Mouse (Mus musculus): ENCODE measurements around the gene Cacna1c. TPM values are rescaled to one million over a fixed set of nuclear protein-coding genes. Genes with fewer than 3 reads are reported as not detected.
"Not testable (repeated sequence)": the region's sequence is repeated elsewhere in the genome, so short reads cannot be mapped to it uniquely, and the experiment has no call there.

Cacna1c gene
- total RNA-seq, 2 experiments from 2014 or later = 3.6 to 4.9 TPM

DNA sequence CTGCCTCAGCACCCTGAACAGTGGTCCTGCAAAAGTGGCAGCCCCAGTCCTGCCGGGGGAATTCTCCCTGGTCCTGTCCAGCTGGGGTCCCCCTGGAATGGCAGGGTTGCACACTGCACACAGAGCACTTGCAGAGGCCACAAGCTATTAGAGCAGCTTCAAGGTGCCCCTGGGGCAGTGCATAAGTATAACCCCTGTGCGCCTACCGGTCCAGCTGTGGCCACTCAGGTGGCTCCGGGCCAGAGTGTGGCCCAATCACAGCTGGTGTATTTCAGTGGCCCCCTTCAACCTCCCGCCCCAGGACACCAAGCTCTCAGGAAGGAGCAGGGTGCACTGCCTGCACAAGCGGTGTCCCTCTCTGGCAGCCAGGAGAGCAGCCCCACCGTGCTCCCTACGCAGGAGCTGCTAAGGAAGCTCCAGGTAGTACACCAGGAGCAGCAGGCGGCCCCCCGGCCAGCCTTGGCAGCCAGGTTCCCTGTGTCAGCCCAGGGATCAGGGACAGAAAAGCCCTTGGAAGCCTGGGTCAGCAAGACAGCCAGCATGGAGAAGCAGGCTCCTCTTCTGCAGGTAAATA lies 18.9 kb upstream of the Cacna1c start:
- intact Hi-C loops (cut with DNase I; ENCODE audit: low total_unique reads) = no loop called here
- DNase-seq = no peak

DNA sequence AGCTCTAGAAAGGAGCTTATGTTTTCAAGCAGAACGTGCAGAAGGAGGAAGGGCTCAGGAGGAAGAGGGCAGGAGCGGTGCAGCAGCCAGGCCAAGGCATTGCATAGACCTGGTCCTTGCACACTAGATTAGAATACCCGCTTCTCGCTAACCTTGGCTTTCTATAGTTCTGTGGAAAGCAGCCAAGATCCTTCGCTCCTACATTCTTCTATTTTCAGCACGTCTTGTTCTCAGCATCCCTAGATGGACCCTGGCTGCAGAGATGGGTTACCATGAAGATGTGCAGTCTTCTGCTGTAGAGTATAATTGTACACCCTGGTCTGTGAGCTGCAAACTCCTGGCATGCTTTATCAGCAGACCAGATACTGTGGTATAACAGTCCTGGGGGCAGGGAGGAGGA lies 18.0 kb upstream of the Cacna1c start:
- intact Hi-C loops (cut with DNase I; ENCODE audit: low total_unique reads) = no loop called here
- DNase-seq = no peak

DNA sequence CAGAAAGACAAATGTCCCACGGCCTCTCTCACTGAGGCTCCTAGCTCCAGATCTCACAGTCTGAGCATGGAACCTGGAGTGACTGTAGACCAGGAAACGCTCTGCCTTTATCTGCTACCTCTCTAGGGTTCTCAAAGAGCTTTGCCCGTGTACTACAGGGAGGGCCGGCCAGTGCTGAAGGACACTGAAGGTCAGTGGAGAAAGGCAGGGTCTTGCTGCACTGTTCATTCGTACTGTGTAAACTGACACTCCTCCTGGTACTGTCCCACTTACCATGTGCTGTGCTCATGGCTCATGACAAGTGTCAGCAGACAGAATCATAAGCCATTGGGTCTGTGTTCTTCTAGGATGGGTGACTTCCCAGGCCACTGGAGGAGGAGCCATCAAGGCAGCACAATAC lies 17.2 kb upstream of the Cacna1c start:
- no peak for DNase-seq
- intact Hi-C loops (cut with DNase I; ENCODE audit: low total_unique reads) = no loop called here

DNA sequence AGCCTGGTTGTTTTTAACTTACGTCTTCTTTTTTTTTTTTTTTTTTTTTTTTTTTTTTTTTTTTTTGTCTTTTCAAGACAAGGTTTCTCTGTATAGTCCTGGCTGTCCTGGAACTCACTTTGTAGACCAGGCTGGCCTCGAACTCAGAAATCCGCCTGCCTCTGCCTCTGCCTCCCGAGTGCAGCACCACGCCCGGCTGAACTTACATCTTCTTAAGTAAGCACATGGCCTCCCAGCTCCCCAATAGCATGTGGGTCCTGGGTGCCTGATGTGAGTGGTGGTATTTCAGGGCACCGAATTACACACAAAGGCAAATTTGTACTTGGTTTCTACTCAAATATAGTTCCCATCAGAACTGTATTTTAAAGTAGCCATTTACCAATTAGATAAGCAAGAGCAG lies 9.8 kb upstream of the Cacna1c start:
- intact Hi-C loops (cut with DNase I; ENCODE audit: low total_unique reads); DNase-seq: not testable (repeated sequence)

DNA sequence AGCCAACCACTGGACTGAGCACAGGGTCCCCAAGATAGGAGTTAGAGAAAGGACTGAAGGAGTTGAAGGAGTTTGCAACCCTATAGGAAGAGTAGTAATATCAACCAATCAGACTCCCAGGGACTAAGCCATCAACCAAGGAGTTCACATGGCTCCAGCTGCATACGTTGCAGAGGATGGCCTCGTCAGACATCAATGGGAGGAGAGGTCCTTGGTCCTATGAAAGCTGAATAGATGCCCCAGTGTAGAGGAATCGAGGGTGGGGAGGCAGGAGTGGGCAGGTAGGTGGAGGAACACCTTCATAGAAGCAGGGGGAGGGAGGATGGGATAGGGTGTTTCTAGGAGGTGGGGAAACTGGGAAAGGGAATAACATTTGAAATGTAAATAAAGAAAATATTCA lies 8.7 kb upstream of the Cacna1c start:
- intact Hi-C loops (cut with DNase I; ENCODE audit: low total_unique reads) = no loop called here
- DNase-seq = no peak

DNA sequence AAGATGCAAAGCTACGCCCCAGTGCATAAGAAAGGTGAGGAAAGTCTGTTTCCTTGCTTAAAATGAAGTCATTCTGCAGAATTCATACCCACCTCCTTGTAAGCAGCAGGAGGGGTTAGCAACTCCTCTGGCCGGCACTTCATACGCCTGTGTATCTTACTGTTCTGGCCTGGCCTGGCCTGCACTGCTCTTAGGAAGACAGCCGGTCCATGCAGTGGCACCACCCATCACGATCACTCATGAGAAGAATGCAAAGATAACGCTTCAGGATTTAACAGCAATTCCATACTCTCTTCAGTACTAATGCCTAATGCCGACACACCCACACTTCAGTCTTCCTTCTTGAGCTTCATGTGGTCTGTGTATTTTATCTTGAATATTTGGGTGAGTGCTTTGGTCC lies 8.1 kb upstream of the Cacna1c start:
- no peak for DNase-seq
- intact Hi-C loops (cut with DNase I; ENCODE audit: low total_unique reads) = no loop called here

DNA sequence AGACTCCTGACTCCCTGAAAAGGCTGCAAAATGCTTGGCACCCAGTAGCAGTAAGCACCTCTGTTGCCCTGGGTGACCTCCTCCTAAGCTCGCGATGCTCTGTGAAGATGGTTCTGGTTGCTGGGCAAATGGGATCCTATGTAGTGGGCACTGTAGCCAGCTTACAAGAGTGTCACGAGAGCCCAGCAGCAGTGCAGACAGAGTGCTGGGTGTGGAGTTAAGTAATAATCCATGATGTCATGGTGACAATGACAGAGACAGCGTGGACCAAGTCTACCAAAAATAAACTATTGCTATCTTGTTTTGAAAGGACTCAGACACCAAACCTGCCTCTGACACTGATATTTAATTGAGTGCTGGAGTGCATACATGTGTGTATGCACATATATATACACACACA lies 5.4 kb upstream of the Cacna1c start:
- DNase-seq = no peak
- intact Hi-C loops (cut with DNase I; ENCODE audit: low total_unique reads) = no loop called here

DNA sequence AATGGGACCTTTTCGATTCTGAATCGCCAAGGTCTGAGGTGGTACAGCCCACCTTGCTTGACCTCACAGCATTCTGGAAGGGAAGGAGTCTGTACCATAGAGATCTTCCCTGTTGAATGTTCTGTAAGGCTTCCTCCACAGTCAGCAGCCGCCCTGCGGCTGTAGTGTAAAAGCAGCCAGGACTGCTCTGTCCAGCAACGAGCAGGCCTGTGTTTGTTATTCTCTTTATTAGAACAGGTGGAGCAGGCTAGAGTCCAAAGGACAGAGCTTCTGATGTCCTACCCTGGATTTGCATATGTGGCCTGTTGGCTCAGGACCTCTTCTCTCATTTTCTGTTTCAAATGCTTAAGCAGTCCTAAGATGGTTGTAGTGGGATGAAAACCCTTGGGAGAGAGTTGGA lies 4.1 kb upstream of the Cacna1c start:
- no peak for DNase-seq
- intact Hi-C loops (cut with DNase I; ENCODE audit: low total_unique reads) = no loop called here

DNA sequence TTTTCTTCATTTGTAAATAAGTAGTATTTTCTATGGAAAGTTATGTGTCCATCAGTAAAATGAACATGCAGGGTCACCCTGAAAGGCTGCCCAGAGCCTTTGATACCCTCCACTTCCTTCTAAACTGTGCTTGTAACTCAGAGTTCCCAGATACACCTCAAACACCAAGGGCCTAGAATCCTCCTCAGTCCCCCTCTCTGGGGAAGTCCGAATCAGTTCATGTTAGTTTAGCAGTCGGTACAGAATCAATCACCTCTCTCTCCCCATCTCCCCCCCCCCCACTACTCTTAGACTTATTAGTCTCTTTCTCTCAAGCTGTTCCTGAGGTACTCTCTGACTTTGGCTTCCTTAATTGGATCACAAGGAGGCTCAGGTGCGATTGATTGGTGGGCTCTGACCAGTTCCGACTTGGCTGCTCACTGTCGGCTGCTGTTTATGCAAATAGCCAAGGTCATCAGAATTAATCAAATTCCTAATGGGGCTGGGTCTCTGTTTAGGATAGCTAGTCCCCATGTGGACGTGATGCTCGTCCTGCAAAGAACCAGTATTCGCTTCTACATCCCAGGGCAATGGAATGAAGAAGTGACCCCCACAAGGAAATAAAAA lies 3.2 kb upstream of the Cacna1c start:
- DNase-seq = no peak

DNA sequence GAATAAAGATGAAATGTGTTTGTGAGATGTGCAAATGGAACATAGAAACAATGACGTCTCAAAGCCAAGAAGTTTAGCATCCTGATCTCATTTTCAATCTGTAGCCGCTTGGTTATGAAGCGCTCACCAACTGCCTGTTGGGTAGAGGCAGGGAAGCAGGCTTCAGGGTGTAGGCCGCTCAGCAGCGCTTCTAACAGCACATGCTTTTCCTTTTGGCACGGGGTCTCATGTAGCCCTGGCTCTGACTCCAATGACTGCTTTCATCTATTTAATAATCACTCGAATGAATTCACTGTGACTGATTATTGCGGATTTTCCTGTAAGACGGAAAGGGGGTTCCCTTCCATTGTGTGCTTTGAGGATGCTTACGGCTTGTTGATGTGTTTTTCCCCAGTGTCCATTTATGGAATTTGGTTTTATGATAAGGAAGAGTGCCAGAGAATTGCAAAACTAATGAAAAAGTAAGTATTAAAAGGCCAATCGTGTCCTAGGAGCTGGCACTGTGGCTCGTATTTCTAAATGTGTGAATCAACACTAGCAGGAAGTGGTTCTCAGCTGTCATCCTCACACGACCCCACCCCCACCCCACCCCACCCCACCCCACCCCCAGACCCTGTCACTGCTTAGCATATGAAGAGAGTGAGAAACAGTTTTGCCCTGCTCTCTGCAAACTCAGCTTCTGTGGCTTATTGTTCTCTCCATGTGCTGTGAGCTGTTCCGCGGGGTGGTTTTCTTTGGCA lies 2.5 kb upstream of the Cacna1c start:
- no peak for DNase-seq
- intact Hi-C loops (cut with DNase I; ENCODE audit: low total_unique reads) = no loop called here

More for the DNA sequence above, 3.2 kb upstream of the Cacna1c start:
- intact Hi-C loops (cut with DNase I; ENCODE audit: low total_unique reads) = no loop called here

DNA sequence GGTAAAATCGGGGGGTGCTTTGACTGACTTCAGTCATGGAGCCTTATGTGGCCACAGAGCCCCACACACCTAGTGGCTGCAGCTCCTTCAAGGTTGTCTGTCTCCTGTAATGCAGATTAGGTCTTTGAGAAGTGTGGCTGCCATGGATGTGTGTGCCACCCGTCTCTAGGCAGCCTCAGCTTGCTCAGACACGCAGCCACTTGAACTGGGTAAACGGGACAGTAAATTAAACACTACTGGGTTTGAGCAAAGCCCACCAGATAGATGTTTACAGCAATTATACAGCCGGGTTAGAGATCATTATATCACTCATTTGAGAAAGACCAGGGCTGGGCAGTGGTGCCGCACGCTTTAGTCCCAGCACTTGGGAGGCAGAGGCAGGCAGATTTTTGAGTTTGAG lies 1.6 kb downstream of the Cacna1c start:
- DNase-seq = no peak
- intact Hi-C loops (cut with DNase I; ENCODE audit: low total_unique reads) = no loop called here

DNA sequence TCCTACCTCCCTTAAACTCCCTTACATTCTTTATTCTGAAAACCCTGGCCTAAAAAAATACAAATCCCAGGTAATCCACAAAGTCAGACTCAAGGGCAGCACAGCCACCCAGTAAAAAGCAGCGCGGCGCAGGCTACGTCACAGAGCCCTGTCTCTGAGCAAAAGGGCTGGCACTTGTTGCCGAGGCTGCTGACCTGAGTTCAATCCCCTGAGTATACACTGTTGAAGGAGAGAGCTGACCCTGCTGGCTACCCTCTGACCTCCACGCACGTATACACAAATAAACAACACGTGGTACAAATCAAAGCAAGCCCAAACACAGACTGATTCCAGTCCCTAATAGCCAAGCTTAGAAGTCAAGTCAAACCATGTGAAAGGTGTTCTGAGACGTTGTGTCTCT lies 2.1 kb downstream of the Cacna1c start:
- intact Hi-C loops (cut with DNase I; ENCODE audit: low total_unique reads) = no loop called here

DNA sequence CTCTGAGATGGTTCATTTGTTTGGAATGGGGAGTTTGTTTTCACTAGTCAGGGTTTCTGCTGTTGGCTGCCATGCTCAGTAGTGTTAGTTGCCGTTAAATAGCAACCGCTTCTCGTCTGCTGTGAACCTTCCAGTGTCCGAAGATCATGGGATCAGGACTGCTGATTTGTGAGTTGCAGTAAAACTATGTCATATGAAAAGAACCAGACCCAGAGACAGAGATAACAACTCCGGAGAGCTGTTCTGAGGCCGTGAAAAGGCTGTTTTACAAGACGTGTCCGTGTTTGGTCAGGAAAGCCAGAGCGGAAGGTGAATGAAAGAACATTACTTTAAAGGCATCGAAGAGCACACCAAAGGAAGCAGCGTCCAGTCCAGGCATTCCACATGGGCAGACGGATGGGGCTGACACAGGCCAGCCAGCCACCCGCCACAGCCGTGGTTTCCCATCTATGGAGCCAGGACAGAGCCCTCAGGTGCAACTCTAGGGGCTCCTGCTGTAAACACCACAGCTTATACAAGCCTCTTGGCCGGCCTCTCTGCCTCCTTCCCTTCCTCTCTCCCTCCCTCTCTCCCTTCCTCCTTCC lies 2.6 kb downstream of the Cacna1c start:
- intact Hi-C loops (cut with DNase I; ENCODE audit: low total_unique reads) = no loop called here

More for the DNA sequence above, 2.1 kb downstream of the Cacna1c start:
- no peak for DNase-seq

DNA sequence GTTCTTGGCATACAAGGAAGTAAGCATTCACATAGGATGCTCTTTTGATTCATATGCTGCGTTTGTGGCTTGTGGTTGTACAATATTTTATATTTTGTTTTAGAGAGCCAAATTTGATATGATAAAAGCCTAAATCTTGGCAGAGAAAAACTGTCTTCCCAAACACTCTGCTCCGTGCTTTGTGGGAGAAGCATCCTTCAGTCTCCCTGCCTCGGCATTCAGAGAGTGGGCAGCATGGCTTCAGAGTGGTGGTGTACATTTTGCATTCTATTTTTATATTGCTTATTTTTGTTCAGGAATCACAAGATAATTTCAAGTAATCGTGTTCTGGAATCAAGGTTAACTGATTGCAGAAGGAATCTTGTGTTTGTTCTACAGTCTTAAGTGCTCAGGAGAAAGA lies 4.7 kb downstream of the Cacna1c start:
- DNase-seq = no peak
- intact Hi-C loops (cut with DNase I; ENCODE audit: low total_unique reads) = no loop called here

More for the DNA sequence above, 2.6 kb downstream of the Cacna1c start:
- no peak for DNase-seq

DNA sequence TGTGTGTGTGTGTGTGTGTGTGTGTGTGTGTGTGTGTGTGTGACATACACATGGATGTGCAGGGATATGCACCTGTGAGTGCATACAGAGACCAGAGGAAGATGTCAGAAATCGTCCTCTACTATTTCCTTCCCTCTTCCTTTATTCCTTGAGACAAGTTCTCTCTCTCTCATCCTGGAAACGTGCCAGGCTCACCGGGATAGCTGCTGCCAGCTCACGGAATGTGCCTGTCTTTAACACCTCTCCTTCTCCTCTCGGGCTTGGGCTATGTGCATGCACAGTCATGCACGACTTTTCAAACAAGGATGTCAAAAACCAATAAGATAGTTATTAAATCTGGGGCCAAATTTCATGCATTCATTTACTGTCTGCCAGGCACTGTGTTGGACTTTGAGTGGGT lies 8.6 kb downstream of the Cacna1c start:
- intact Hi-C loops (cut with DNase I; ENCODE audit: low total_unique reads) = no loop called here
- no peak for DNase-seq

DNA sequence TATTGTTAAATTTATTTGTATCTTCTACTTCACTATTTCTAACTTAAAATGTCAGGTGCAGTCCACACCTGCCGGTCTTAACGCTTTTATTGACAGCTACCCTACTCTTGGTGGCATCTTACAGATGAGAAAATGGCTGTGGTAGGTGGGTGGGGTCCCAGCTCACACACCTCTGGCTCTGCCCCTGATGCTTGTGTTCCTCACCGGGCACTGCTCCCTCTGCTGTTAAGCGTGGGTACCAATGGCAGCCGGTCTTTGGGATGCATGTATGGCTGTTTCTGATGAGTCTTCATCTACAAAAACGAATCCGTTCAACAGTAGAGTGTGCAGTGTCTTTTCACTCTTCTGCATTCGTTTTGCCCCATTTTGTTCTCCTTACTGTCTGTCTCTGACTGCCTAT lies 9.6 kb downstream of the Cacna1c start:
- no peak for DNase-seq
- intact Hi-C loops (cut with DNase I; ENCODE audit: low total_unique reads) = no loop called here

DNA sequence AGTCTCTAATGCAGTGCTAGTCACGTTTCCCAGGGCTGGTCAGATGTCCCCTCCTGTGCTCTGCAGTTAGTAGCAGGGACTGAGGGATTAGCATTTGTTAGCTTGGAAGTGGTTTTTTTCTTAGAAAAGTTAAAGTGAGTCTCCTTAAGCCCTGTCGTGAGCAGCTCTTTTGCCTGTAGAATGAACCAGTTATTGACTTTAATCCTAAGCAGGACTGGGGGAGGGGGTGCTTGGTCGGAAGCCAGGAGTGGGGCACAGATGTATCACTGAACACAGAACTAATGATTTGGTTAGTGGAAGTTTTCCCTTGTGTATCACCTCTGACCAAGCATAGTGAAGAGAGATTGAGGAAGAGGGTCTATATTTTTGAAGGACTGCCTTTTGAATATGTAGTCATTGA lies 12.4 kb downstream of the Cacna1c start:
- intact Hi-C loops (cut with DNase I; ENCODE audit: low total_unique reads) = no loop called here

DNA sequence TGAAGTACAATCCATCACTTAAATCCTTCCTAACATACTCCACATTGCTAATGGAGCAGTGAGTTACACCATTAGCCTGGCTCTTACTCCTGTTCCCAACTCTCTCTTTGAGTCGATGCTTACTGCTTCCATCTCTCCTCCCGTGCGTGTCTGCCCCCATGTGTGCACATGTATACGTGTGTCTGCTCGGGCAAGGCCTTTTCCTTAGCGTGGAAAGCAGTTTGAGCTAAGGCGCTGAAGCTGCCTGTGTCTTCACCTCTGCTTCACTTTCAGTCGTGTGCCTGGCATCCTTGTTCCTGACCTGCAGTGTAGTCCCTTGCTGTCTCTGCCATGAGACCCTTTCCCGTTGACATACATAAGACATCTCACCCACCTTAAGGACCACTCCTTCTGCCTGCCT lies 14.0 kb downstream of the Cacna1c start:
- DNase-seq = no peak
- intact Hi-C loops (cut with DNase I; ENCODE audit: low total_unique reads) = no loop called here

More for the DNA sequence above, 12.4 kb downstream of the Cacna1c start:
- no peak for DNase-seq

DNA sequence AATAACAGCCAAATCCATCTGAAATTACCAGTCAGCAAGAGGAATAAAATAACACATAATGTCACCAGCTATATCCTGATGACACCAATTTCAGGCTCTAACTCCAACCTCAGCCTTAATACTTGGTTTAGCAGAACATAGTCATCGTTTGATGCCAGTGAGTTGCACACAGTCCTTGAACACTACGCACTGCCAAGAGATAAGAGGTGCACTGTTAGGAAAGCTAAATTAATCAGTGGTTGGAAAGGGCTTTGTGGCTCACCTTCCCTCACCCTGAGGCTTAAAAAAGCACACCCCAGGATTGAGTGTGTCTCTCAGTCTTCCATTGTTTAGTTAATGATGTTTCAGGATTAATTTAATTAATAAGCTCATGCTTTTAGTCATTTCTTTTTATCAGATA lies 16.0 kb downstream of the Cacna1c start:
- intact Hi-C loops (cut with DNase I; ENCODE audit: low total_unique reads) = no loop called here
- DNase-seq = no peak

DNA sequence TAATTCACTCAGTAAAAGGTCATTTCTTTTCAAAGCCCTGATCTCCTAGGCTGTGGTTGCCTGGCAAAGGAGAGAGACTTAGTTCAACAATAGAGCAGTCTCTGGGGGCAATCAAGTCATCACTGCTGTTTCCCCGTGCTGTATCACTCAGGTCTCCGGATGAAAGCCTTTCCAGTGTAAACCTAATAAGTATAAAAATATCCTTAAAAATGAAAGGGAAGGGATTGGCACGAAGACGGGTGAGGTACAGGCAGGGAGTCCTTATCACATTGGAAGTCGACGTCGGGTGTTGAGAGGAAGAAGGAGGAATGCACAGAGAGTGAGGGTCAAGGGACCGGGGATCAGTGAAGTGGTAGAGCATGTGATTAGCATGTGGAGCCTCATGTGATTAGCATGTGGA lies 19.1 kb downstream of the Cacna1c start:
- intact Hi-C loops (cut with DNase I; ENCODE audit: low total_unique reads) = no loop called here
- DNase-seq = no peak

DNA sequence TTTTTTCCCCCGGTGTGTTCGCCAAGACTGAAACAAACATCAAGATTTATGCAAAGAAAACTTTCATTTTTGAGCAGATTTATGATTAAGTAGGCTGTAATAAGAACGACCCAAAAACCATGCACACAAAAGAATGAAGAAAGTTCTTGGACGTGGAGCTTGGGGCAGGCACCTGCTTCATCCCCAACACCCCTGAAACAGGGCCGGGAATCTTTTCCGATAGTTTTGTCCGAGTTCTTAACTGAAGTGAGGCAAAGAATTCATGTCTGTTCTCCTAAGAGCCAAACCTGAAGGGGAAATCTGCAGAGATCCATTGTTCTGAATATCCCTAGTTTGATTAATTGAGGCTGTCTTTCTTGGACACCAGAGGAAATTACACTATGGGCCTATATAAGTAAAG lies 20.1 kb downstream of the Cacna1c start:
- intact Hi-C loops (cut with DNase I; ENCODE audit: low total_unique reads) = no loop called here
- no peak for DNase-seq

Measured in gastrocnemius, postnatal 14 days (tissue).